Mouse (Mus musculus) forebrain, embryonic 11.5 days (tissue): Measurements from ENCODE around the gene Nop16. TPM values are rescaled to one million over a fixed set of nuclear protein-coding genes. Genes with fewer than 3 reads are reported as not detected.

Experiments
- ATAC-seq: fragments of 200-750 bp; cut with Nextera tagmentation; replicated peaks from 2 replicates; pipeline ENCODE4 v1.8.0; 2017; ENCODE audit warnings: moderate TSS enrichment; ENCODE audit not compliant: low FRiP score
- DNase-seq: peaks from one replicate; pipeline ENCODE4 v3.0.0-alpha.2; 2017; ENCODE audit warnings: low spot score
- H3K27ac ChIP-seq: fragments of 300-500 bp; sonication (generic); 2 replicates; pipeline ENCODE4 v1.5.1; 2014; ENCODE audit warnings: low read depth, low read length
- H3K27me3 ChIP-seq: fragments of 300-500 bp; sonication (generic); 2 replicates; pipeline ENCODE4 v1.6.1; 2014; ENCODE audit warnings: mild to moderate bottlenecking, low read length, mixed read lengths; ENCODE audit not compliant: control insufficient read depth, insufficient read depth
- H3K36me3 ChIP-seq: fragments of 300-500 bp; sonication (generic); 2 replicates; pipeline ENCODE4 v1.6.1; 2014; ENCODE audit warnings: mild to moderate bottlenecking, low read length, moderate library complexity, mixed read lengths; ENCODE audit not compliant: control insufficient read depth, insufficient read depth
- H3K4me1 ChIP-seq: fragments of 300-500 bp; sonication (generic); replicated peaks from 2 replicates; pipeline ENCODE4 v1.6.1; 2014; ENCODE audit warnings: low read length, mixed read lengths; ENCODE audit not compliant: control insufficient read depth, insufficient read depth
- H3K4me2 ChIP-seq: fragments of 300-500 bp; sonication (generic); 2 replicates; pipeline ENCODE4 v1.6.1; 2014; ENCODE audit warnings: low read depth, mild to moderate bottlenecking, low read length, moderate library complexity, mixed read lengths; ENCODE audit not compliant: severe bottlenecking
- H3K4me3 ChIP-seq: fragments of 300-500 bp; sonication (generic); 2 replicates; pipeline ENCODE4 v1.5.1; 2014; ENCODE audit warnings: low read depth, low read length
- H3K9ac ChIP-seq: fragments of 300-500 bp; sonication (generic); 2 replicates; pipeline ENCODE4 v1.6.1; 2014; ENCODE audit warnings: low read length
- H3K9me3 ChIP-seq: fragments of 300-500 bp; sonication (generic); 2 replicates; pipeline ENCODE4 v1.6.1; 2016; ENCODE audit warnings: low read length, mixed read lengths; ENCODE audit not compliant: control insufficient read depth
- WGBS: fragments of 180-500 bp; shearing (Covaris S2); extraction: QIAGEN DNeasy Blood & Tissue Kit; methylation state at CpG from one replicate; pipeline ENCODE4 v1.1.7; 2014; 5-methylcytosine and 5-hydroxymethylcytosine counted together
- polyA plus RNA-seq: library from polyadenylated mRNA; unstranded; fragments of >200 nt; fragmentation: Nextera tagmentation; extraction: Ambion mirVana; gene quantifications from 2 replicates; pipeline ENCODE4 v1.2.1, GENCODE M21; 2014

Gene Nop16
- polyA plus RNA-seq, 1 experiment from 2014 or later, result 71.1 TPM

DNA sequence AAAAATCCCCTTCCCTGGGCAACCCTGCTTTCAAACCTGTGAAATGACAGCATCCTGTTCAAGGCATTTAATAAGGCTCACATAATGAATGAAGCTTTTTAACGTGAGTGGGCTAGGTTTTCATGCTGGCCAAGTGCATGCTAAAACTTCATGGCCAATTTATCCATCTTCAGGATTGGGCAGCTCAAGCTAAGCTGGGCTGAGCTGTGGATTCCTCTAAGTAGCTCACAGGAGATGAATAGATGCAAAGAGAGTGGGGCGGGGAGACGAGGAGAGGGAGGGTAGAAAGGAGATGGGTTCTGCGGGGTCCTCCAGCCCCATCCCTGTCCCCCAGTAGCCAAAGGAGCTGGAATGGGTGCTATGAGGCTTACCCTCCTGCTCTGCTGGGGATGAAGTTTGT lies 14.3 kb upstream of the Nop16 start:
- DNase-seq (no peak), ATAC-seq (no peak)
- Histone ChIP-seq H3K36me3 (no peaks in the 10 kb centered on the region), H3K4me1 (peaks cover 2% of the 10 kb centered on the region; the same call in 1 of the 2 replicates), H3K9ac (no peak overlapping the region), H3K4me3 (no peak overlapping the region), H3K27ac (no peak overlapping the region), H3K4me2 (no peak overlapping the region), H3K9me3 (no peaks in the 10 kb centered on the region), H3K27me3 (peaks cover 20% of the 10 kb centered on the region)
- WGBS, result 46% methylated on average over 4 of the region's 4 CpGs

DNA sequence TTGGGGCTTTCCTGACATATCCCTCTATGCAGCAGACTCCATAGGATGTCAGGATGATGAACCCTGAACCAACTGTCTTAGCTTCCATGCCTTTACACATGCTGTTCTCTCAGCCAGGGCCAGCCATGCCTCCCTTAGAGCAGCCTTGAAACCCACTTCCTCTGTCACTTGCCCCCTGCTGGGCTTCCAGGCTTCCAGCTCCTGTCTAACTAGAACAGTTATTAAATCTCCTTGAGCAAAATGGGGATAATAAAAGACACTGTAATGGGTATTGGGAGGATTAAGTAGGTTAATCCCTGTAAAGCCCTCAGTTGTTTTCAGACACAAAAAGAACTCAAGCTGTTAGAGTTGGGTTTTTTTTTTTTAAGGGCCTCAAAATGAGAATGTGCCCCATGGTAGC lies 13.6 kb upstream of the Nop16 start:
- Histone ChIP-seq H3K27ac (no peak overlapping the region), H3K4me2 (no peak overlapping the region), H3K9ac (no peak overlapping the region), H3K36me3 (no peaks in the 10 kb centered on the region), H3K27me3 (peaks cover 17% of the 10 kb centered on the region), H3K4me3 (no peak overlapping the region), H3K4me1 (peaks cover 2% of the 10 kb centered on the region; the same call in 1 of the 2 replicates), H3K9me3 (no peaks in the 10 kb centered on the region)
- DNase-seq (no peak), ATAC-seq (no peak)

DNA sequence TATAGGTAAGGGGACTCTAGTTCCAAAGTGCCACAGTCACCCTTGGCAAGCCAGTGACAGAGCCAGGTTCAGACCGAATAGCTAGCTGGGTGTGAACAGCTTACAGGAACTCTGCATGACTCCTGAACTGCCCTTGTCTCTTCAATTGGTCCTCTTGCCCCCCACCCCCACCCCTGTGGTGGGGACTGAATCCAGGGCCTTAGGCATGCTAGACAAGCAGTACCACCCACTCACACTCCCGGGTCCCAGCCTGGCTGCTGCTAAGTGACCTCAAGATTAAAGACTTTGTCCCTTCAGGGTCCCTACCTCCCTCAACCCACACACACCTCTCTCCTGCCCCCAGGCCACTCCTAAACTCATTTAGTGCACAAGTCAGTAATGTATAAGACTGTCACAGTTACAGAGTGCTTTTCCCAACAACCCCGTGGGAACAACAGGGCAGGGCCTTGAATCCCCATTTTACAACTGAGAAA lies 12.8 kb upstream of the Nop16 start:
- 55% methylated on average over 3 of the region's 3 CpGs for WGBS
- no peak for DNase-seq
- H3K9ac ChIP-seq, result no peak overlapping the region

DNA sequence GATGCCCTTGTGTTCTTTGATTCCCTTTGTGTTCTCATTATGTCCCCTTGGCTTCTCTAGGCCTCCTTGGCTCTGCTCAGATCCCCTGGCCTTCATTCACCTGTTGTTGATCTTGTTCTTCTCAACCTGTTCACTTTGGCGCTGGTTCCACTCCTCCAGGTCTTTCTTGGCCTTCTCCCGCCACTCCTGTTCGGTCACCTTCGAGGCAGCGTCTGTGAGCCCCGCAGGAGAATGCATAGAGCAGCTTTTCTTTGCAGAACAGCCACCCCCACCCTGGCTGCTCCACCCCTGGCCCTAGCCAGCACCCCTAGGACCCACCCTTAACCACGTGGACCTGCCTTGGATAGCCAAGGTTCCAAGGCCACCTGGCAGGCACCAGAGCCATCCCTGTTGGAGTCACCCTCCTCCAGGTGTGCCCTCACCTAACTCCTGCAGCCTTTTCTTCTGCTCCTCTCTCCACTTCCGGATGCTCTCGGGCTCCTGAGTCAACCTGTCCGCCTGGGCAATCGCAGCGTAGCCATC lies 8.8 kb upstream of the Nop16 start:
- Histone ChIP-seq H3K27ac (no peak overlapping the region), H3K36me3 (no peaks in the 10 kb centered on the region), H3K4me2 (no peak overlapping the region), H3K9ac (no peak overlapping the region), H3K4me3 (no peak overlapping the region), H3K4me1 (no peaks in the 10 kb centered on the region; the same call in 1 of the 2 replicates), H3K27me3 (peaks cover 9% of the 10 kb centered on the region), H3K9me3 (no peaks in the 10 kb centered on the region)
- DNase-seq (no peak), ATAC-seq (no peak)
- WGBS, result 90% methylated on average over 12 of the region's 12 CpGs

More for the DNA sequence above, 12.8 kb upstream of the Nop16 start:
- peaks cover 2% of the 10 kb centered on the region; the same call in 1 of the 2 replicates for H3K4me1 ChIP-seq
- H3K36me3 ChIP-seq, result no peaks in the 10 kb centered on the region
- H3K27ac ChIP-seq, result no peak overlapping the region
- no peaks in the 10 kb centered on the region for H3K9me3 ChIP-seq
- no peak for ATAC-seq
- no peak overlapping the region for H3K4me3 ChIP-seq
- H3K27me3 ChIP-seq, result peaks cover 17% of the 10 kb centered on the region
- no peak overlapping the region for H3K4me2 ChIP-seq

DNA sequence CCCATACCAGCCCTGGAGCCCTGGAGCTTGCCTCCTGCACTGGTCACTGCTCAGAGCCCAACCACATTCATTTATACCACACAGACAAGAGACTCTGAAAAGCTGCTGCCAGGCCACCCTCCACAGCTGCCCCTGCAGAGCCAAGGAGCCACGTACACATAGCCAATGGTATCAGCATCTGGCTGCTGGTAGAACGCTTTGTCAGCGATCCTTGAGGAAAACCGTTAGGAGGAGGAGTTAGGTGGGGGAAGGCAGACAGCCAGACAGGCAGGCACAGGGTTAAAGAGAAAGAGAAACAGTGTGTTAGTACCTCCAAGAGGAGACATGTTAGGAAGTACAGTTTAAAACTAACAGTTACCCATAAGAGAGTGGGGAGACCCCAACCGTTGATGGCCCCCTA lies 7.0 kb upstream of the Nop16 start:
- no peaks in the 10 kb centered on the region for H3K36me3 ChIP-seq
- ATAC-seq, result no peak
- no peaks in the 10 kb centered on the region for H3K9me3 ChIP-seq
- no peak overlapping the region for H3K4me2 ChIP-seq
- 75% methylated on average over 5 of the region's 5 CpGs for WGBS
- no peaks in the 10 kb centered on the region for H3K4me1 ChIP-seq
- H3K27ac ChIP-seq, result no peak overlapping the region
- no peak for DNase-seq
- peaks cover 5% of the 10 kb centered on the region for H3K27me3 ChIP-seq
- H3K9ac ChIP-seq, result no peak overlapping the region
- H3K4me3 ChIP-seq, result no peak overlapping the region

DNA sequence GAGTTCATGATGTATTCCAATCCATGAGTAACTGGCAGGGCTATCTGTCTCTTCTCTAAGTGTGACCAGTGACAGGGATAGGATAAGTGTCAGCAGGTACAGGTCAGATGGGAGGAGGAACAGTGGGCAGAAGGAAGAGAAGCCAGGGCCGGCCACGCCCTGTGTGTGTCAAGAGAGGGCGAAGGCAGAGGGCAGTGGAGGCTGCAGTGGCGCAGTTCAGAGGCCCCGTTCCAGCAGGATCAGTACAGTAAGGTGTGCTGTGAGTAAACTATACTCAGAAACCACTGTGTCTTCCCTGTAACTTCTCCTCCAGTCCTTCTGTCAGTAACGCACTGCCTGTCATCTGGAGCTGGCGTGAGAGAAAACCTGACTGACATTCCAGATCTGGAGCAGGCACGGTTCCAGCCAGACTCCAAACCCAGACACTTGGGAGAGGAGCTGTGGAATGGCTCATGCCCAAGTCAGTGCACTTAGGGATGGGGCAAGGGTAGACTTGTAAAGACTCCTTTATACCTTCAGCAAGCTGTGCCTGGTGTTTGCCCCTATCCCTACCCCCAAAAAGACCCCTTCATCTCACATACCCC lies 6.3 kb upstream of the Nop16 start:
- no peak overlapping the region for H3K4me2 ChIP-seq
- no peak for DNase-seq
- WGBS, result 90% methylated on average over 8 of the region's 8 CpGs
- H3K4me3 ChIP-seq, result no peak overlapping the region
- ATAC-seq, result no peak
- no peak overlapping the region for H3K9ac ChIP-seq
- no peak overlapping the region for H3K27ac ChIP-seq
- peaks cover 2% of the 10 kb centered on the region for H3K27me3 ChIP-seq
- no peaks in the 10 kb centered on the region for H3K9me3 ChIP-seq
- 0 out of 2 replicates have a peak, but pooled peaks cover 3% of the 10 kb centered on the region for H3K4me1 ChIP-seq
- no peaks in the 10 kb centered on the region for H3K36me3 ChIP-seq

DNA sequence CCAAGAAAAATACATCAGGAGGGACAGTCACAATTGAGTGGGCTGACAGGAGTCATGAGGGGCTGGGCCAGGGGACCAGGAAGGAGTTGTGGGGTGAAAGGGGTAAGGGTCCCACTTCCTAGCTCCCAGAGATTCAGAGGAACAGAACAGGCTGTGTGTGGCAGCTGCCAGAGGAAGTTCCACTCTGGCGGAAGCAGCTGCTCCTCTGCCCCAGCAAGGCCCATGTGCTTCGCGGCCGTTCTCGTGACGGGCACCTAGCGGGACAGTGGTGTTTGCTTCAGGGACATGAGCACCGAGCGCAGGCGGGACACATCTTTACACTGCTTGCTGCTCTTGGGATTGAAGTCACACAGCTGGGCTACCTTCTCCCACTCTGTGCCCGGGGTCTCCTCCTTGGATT lies 3.7 kb upstream of the Nop16 start:
- no peak for ATAC-seq
- WGBS, result 91% methylated on average over 11 of the region's 11 CpGs
- no peaks in the 10 kb centered on the region for H3K36me3 ChIP-seq

DNA sequence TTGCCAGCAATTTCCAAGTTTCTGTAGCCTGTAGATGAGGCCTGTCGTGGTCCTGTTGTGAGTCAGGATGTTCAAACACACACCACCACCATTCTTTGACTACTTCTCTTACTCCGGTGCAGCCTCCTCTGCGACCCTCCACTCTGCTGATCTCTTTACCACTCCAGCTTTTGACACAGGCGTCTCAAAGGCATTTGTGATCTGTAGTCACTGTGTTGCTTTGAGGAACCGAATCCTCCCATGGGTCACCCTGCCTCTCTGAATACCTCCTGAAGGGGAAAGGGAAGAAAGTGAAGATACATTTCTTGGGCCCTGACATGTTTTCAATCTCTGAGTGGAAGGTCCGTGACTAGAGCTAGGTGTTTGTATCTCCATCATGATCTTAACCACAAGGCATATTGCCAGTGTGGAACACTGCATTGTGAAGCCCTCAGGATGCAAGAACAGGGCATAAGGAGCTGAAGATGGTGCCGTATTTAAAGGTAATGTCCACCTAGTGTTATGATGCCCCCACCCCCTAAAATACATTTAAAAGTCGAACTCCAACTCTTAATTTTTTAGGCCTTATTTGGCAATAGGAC lies 2.0 kb upstream of the Nop16 start:
- Histone ChIP-seq H3K27me3 (no peaks in the 10 kb centered on the region), H3K4me3 (no peak overlapping the region), H3K27ac (no peak overlapping the region), H3K36me3 (no peaks in the 10 kb centered on the region), H3K9ac (no peak overlapping the region), H3K4me2 (no peak overlapping the region), H3K4me1 (0 out of 2 replicates have a peak, but pooled peaks cover 3% of the 10 kb centered on the region), H3K9me3 (no peaks in the 10 kb centered on the region)
- ATAC-seq (no peak), DNase-seq (no peak)
- 87% methylated on average over 8 of the region's 8 CpGs for WGBS

More for the DNA sequence above, 3.7 kb upstream of the Nop16 start:
- no peak overlapping the region for H3K4me3 ChIP-seq
- no peak for DNase-seq
- no peaks in the 10 kb centered on the region for H3K9me3 ChIP-seq
- no peaks in the 10 kb centered on the region for H3K27me3 ChIP-seq
- no peak overlapping the region for H3K9ac ChIP-seq
- no peak overlapping the region for H3K27ac ChIP-seq
- 0 out of 2 replicates have a peak, but pooled peaks cover 3% of the 10 kb centered on the region for H3K4me1 ChIP-seq
- H3K4me2 ChIP-seq, result no peak overlapping the region
